Mouse (Mus musculus): Measurements from ENCODE around the gene Gng12. TPM values are rescaled to one million over a fixed set of nuclear protein-coding genes. Genes with fewer than 3 reads are reported as not detected.

Gng12 gene
- polyA plus RNA-seq, 1 experiment from 2014 or later, result 130 TPM

DNA sequence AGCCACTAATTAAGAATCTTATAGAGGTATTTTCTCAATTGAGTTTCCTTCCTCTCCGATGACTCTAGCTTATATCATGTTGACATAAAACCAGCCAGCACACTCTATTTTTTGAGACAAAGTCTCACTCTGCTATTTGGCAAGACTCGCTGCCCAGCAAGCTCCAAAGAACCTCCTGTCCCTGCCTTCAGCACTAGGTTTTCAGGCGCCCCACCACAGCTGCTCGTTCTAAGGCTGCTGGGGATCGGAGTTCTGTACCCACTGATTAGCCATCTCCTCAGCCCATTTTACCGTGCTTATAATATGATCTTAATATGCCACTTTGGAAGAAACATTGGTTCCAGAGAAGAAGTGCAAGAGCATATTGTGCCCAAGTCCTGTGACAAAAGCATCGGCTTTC is 26.3 kb downstream of the Gng12 start:
- Histone ChIP-seq H3K4me3 (ENCODE audit: low read depth, low read length) (no peak overlapping the region), H3K9ac (replicated peaks; ENCODE audit: low read depth, low read length) (no peak overlapping the region), H3K27ac (ENCODE audit: low read length) (no peak overlapping the region), H3K4me1 (ENCODE audit: control insufficient read depth, insufficient read depth, low read length) (no peaks in the 10 kb centered on the region), H3K4me2 (replicated peaks; ENCODE audit: low read depth, low read length) (no peak overlapping the region), H3K36me3 (ENCODE audit: control insufficient read depth, insufficient read depth, low read length) (no peaks in the 10 kb centered on the region), H3K27me3 (ENCODE audit: control insufficient read depth, insufficient read depth, low read length) (no peaks in the 10 kb centered on the region), H3K9me3 (ENCODE audit: control insufficient read depth, low read depth, low read length) (no peaks in the 10 kb centered on the region)
- WGBS, result 91% methylated on average over 7 of the region's 7 CpGs
- ATAC-seq (ENCODE audit: insufficient number of reproducible peaks, insufficient read depth, low FRiP score, low read depth), result no peak

DNA sequence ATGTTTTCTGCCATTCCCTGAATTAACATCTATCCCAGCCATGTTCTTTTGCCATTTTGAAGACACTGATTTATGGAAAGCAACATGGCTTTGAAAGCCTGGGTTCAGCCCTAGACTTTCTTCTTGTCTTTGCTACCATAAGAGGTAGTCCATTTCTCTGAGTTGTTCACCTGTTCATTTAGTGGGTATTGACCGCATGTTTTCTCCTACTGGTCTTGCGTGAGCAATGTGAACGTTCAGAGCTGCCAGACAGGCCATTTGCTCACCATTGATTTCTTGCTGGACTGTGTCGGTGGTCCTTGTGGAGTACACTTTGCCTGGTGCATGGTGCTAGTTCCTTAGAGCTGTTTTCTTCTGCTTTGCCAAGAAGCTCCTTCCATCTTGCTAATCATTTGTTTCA is 27.7 kb downstream of the Gng12 start:
- Histone ChIP-seq H3K4me1 (ENCODE audit: control insufficient read depth, insufficient read depth, low read length) (no peaks in the 10 kb centered on the region), H3K9me3 (ENCODE audit: control insufficient read depth, low read depth, low read length) (no peaks in the 10 kb centered on the region), H3K27ac (ENCODE audit: low read length) (no peak overlapping the region), H3K36me3 (ENCODE audit: control insufficient read depth, insufficient read depth, low read length) (no peaks in the 10 kb centered on the region), H3K27me3 (ENCODE audit: control insufficient read depth, insufficient read depth, low read length) (no peaks in the 10 kb centered on the region), H3K4me3 (ENCODE audit: low read depth, low read length) (no peak overlapping the region), H3K9ac (replicated peaks; ENCODE audit: low read depth, low read length) (no peak overlapping the region), H3K4me2 (replicated peaks; ENCODE audit: low read depth, low read length) (no peak overlapping the region)
- WGBS, result 88% methylated on average over 4 of the region's 4 CpGs
- ATAC-seq (ENCODE audit: insufficient number of reproducible peaks, insufficient read depth, low FRiP score, low read depth), result no peak

DNA sequence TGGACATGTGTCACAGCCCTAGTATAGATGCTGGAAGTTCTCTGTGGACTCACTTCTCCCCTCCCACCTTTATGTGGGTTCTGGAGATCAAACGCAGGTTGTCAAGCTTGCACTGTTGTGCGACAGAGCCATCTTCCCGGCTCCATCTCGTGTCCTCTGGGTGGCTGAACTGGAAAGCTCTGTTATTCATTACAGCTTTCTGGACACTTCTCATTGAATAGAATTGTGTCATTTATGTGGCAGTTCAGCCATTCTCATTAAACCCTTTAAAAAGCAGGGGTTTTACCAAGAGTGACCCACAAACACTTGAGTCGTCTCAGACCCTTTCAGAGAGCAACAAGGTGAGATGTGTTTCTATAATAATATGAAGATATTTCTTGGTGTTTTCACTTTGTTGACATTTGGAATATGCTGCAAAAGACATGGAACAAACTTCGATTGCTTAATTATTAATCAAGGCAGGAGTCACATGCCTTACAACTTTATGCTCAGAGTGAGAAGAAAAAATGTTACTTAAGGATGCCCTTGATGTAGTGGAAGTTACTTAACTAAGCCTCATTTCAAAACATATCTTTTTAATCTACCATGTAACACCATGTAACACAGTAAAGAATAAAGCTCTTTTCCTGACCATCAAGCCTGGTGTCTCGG is 28.2 kb downstream of the Gng12 start:
- Histone ChIP-seq H3K27me3 (ENCODE audit: control insufficient read depth, insufficient read depth, low read length) (no peaks in the 10 kb centered on the region), H3K27ac (ENCODE audit: low read length) (no peak overlapping the region), H3K4me3 (ENCODE audit: low read depth, low read length) (no peak overlapping the region), H3K36me3 (ENCODE audit: control insufficient read depth, insufficient read depth, low read length) (no peaks in the 10 kb centered on the region), H3K9me3 (ENCODE audit: control insufficient read depth, low read depth, low read length) (no peaks in the 10 kb centered on the region), H3K9ac (replicated peaks; ENCODE audit: low read depth, low read length) (no peak overlapping the region), H3K4me2 (replicated peaks; ENCODE audit: low read depth, low read length) (no peak overlapping the region), H3K4me1 (ENCODE audit: control insufficient read depth, insufficient read depth, low read length) (no peaks in the 10 kb centered on the region)
- no peak for ATAC-seq (ENCODE audit: insufficient number of reproducible peaks, insufficient read depth, low FRiP score, low read depth)
- WGBS, result 77% methylated on average over 7 of the region's 7 CpGs

DNA sequence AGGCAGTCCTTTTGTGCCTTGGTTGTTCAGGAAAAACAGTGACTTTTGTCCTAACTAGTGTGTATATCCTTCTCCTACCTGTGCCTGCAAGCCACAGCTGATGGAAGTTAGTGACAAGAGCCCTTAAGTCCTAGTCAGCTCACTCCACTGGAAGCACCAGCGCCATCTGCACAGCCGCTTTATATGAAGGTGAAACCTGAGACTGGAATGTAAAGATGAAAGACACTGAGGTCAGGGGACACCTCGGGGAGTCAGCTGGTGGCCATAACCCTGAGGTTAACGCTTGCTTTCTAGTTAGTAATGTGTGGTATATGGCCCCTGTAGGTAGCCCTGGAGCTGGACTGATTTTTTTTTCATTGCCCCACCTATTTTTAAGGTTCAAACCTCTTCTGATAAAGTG is 30.1 kb downstream of the Gng12 start:
- Histone ChIP-seq H3K4me2 (replicated peaks; ENCODE audit: low read depth, low read length) (no peak overlapping the region), H3K9ac (replicated peaks; ENCODE audit: low read depth, low read length) (no peak overlapping the region), H3K27me3 (ENCODE audit: control insufficient read depth, insufficient read depth, low read length) (no peaks in the 10 kb centered on the region), H3K36me3 (ENCODE audit: control insufficient read depth, insufficient read depth, low read length) (no peaks in the 10 kb centered on the region), H3K27ac (ENCODE audit: low read length) (no peak overlapping the region), H3K4me3 (ENCODE audit: low read depth, low read length) (no peak overlapping the region), H3K9me3 (ENCODE audit: control insufficient read depth, low read depth, low read length) (no peaks in the 10 kb centered on the region), H3K4me1 (ENCODE audit: control insufficient read depth, insufficient read depth, low read length) (0 out of 2 replicates have a peak, but pooled peaks cover 3% of the 10 kb centered on the region)
- WGBS, result 21% methylated on average over 4 of the region's 4 CpGs
- no peak for ATAC-seq (ENCODE audit: insufficient number of reproducible peaks, insufficient read depth, low FRiP score, low read depth)

DNA sequence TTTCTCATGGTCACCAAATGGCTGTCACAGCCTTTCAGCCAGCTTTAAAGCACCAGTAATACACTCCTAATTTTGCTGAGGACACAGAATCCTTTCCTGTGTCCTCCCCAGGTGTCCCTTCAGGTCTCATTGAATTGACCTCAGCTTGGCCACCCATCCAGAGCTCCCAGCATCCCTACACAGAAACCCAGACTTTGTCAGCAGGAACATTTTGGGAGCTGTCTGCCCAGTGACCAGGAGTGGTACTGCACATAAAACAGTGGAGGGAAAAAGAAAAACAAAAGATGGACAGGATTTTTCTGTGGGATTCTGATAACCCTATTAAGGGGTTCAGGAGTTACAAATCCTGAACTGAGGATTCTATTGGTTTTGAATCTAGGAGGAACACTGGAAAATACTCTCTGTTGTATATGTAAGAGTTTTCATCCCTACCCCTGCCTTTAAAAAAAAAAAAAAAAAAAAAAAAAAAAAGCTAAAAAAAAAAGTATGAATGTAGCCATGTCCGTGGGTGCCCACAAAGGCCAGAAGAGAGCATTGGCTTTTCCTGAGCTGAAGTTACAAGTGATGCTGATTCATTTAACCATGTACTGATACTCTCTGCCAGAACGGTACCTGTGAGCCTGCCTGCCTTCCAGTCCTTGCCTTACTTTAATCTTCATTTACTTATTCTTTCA is 32.9 kb downstream of the Gng12 start:
- Histone ChIP-seq H3K4me3 (ENCODE audit: low read depth, low read length) (no peak overlapping the region), H3K4me1 (ENCODE audit: control insufficient read depth, insufficient read depth, low read length) (0 out of 2 replicates have a peak, but pooled peaks cover 3% of the 10 kb centered on the region), H3K9ac (replicated peaks; ENCODE audit: low read depth, low read length) (no peak overlapping the region), H3K27ac (ENCODE audit: low read length) (no peak overlapping the region), H3K27me3 (ENCODE audit: control insufficient read depth, insufficient read depth, low read length) (no peaks in the 10 kb centered on the region), H3K36me3 (ENCODE audit: control insufficient read depth, insufficient read depth, low read length) (no peaks in the 10 kb centered on the region), H3K4me2 (replicated peaks; ENCODE audit: low read depth, low read length) (no peak overlapping the region), H3K9me3 (ENCODE audit: control insufficient read depth, low read depth, low read length) (no peaks in the 10 kb centered on the region)
- 65% methylated on average over 2 of the region's 2 CpGs for WGBS
- ATAC-seq (ENCODE audit: insufficient number of reproducible peaks, insufficient read depth, low FRiP score, low read depth), result no peak

GRCm38 (mm10) chr6:66929694-66930093 is 33.5 kb downstream of the Gng12 start:
- no peaks in the 10 kb centered on the region for H3K36me3 ChIP-seq (ENCODE audit: control insufficient read depth, insufficient read depth, low read length)
- H3K4me3 ChIP-seq (ENCODE audit: low read depth, low read length), result no peak overlapping the region
- H3K27me3 ChIP-seq (ENCODE audit: control insufficient read depth, insufficient read depth, low read length), result no peaks in the 10 kb centered on the region
- H3K27ac ChIP-seq (ENCODE audit: low read length), result no peak overlapping the region
- H3K4me2 ChIP-seq (replicated peaks; ENCODE audit: low read depth, low read length), result no peak overlapping the region
- 24% methylated on average over 7 of the region's 7 CpGs for WGBS
- ATAC-seq (ENCODE audit: insufficient number of reproducible peaks, insufficient read depth, low FRiP score, low read depth), result no peak; the same call in 1 of the 2 replicates
- H3K9me3 ChIP-seq (ENCODE audit: control insufficient read depth, low read depth, low read length), result no peaks in the 10 kb centered on the region
- 0 out of 2 replicates have a peak, but pooled peaks cover 3% of the 10 kb centered on the region for H3K4me1 ChIP-seq (ENCODE audit: control insufficient read depth, insufficient read depth, low read length)
- H3K9ac ChIP-seq (replicated peaks; ENCODE audit: low read depth, low read length), result no peak overlapping the region

DNA sequence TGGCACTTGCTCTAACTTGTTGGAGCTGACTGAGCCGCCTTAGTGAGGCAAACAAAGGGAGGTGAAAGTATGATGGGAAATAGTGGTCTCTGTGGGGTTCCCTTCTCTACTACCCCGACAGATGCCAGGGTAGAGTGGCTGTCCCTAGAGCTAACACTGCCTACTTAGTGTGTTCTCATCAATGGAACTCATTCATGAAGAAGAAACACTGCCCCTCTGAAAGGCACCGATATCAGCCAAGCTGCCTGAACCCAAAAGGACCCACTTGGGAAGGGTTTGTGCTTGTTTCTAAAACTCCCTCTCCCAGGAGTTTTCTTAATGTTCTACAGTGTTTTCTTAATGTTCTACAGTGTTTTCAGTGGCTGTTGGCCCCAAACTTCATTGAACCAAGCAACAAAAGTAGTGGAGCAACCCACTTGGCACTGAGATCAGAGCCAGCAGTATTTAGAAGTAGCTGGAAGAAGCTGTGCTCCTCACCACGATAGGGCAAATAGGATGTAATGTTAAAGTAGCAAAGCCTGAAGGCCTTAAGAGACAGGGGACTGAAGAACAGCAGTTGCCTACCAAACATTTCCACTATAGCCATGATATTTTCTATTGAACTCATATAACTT is 36.1 kb downstream of the Gng12 start:
- Histone ChIP-seq H3K27me3 (ENCODE audit: control insufficient read depth, insufficient read depth, low read length) (no peaks in the 10 kb centered on the region), H3K4me3 (ENCODE audit: low read depth, low read length) (no peak overlapping the region), H3K4me1 (ENCODE audit: control insufficient read depth, insufficient read depth, low read length) (0 out of 2 replicates have a peak, but pooled peaks cover 3% of the 10 kb centered on the region), H3K4me2 (replicated peaks; ENCODE audit: low read depth, low read length) (no peak overlapping the region), H3K9me3 (ENCODE audit: control insufficient read depth, low read depth, low read length) (no peaks in the 10 kb centered on the region), H3K9ac (replicated peaks; ENCODE audit: low read depth, low read length) (no peak overlapping the region), H3K27ac (ENCODE audit: low read length) (no peak overlapping the region), H3K36me3 (ENCODE audit: control insufficient read depth, insufficient read depth, low read length) (no peaks in the 10 kb centered on the region)
- 79% methylated on average over 4 of the region's 4 CpGs for WGBS
- no peak for ATAC-seq (ENCODE audit: insufficient number of reproducible peaks, insufficient read depth, low FRiP score, low read depth)

DNA sequence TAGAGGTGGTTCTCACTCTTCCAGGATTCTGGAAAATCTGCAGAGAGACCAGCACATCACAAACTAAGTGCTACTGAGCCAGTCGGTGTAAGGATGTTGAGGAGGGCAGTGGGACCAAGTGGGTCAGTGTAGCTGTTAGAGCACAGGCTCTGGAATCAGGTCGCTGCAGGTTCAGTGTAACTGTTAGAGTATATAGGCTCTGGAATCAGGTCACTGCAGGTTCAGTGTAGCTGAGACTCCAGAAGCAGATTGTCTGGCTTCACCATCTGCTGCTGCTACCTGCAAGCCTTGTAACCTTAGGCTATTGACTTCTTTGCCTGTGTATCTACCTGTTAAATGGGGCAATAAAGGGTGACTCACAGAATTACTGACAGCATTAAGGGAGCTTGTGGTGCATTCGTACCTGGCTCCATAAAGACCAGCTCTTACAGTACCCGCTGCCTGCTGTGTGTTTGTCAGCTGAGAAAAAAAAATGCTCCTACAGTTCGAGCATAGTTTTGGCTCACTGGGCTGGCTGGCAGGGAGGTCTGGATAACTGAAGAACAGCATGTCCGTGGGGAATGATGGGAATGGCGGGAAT is 44.5 kb downstream of the Gng12 start:
- Histone ChIP-seq H3K4me3 (ENCODE audit: low read depth, low read length) (no peak overlapping the region), H3K4me2 (replicated peaks; ENCODE audit: low read depth, low read length) (no peak overlapping the region), H3K4me1 (ENCODE audit: control insufficient read depth, insufficient read depth, low read length) (0 out of 2 replicates have a peak, but pooled peaks cover 15% of the 10 kb centered on the region), H3K27ac (ENCODE audit: low read length) (no peak overlapping the region), H3K9me3 (ENCODE audit: control insufficient read depth, low read depth, low read length) (no peaks in the 10 kb centered on the region), H3K36me3 (ENCODE audit: control insufficient read depth, insufficient read depth, low read length) (no peaks in the 10 kb centered on the region), H3K27me3 (ENCODE audit: control insufficient read depth, insufficient read depth, low read length) (no peaks in the 10 kb centered on the region), H3K9ac (replicated peaks; ENCODE audit: low read depth, low read length) (no peak overlapping the region)
- WGBS, result 63% methylated on average over 7 of the region's 7 CpGs
- ATAC-seq (ENCODE audit: insufficient number of reproducible peaks, insufficient read depth, low FRiP score, low read depth), result no peak
